Mouse (Mus musculus) kidney, embryonic 15.5 days (tissue): Measurements from ENCODE around the gene Slit3. TPM values are rescaled to one million over a fixed set of nuclear protein-coding genes. Genes with fewer than 3 reads are reported as not detected.
A peak's percentile ranks its signal among the peaks of the same experiment; 100 is the strongest.

Source experiments
- ATAC-seq: fragments of 200-750 bp; cut with Nextera tagmentation; replicated peaks from 2 replicates; pipeline ENCODE4 v1.8.0; 2017; ENCODE audit warnings: moderate TSS enrichment; ENCODE audit not compliant: low FRiP score
- H3K27ac ChIP-seq: fragments of 300-500 bp; sonication (generic); 2 replicates; pipeline ENCODE4 v1.5.1; 2015; ENCODE audit warnings: mild to moderate bottlenecking, inconsistent platforms
- H3K27me3 ChIP-seq: fragments of 300-500 bp; sonication (generic); 2 replicates; pipeline ENCODE4 v1.6.1; 2015; ENCODE audit warnings: inconsistent platforms
- H3K36me3 ChIP-seq: fragments of 300-500 bp; sonication (generic); 2 replicates; pipeline ENCODE4 v1.6.1; 2015; ENCODE audit warnings: inconsistent platforms
- H3K4me1 ChIP-seq: fragments of 300-500 bp; sonication (generic); 2 replicates; pipeline ENCODE4 v1.6.1; 2015; ENCODE audit warnings: inconsistent platforms
- H3K4me2 ChIP-seq: fragments of 300-500 bp; sonication (generic); 2 replicates; pipeline ENCODE4 v1.6.1; 2015; ENCODE audit warnings: moderate library complexity, mild to moderate bottlenecking, inconsistent platforms
- H3K4me3 ChIP-seq: fragments of 300-500 bp; sonication (generic); replicated peaks from 2 replicates; pipeline ENCODE4 v1.5.1; 2015; ENCODE audit warnings: mild to moderate bottlenecking, inconsistent platforms
- H3K9ac ChIP-seq: fragments of 300-500 bp; sonication (generic); 2 replicates; pipeline ENCODE4 v1.6.1; 2015; ENCODE audit warnings: mild to moderate bottlenecking, inconsistent platforms
- H3K9me3 ChIP-seq: fragments of 300-500 bp; sonication (generic); replicated peaks from 2 replicates; pipeline ENCODE4 v1.6.1; 2016; ENCODE audit warnings: inconsistent platforms
- WGBS: fragments of 180-500 bp; shearing (Covaris S2); methylation state at CpG from one replicate; pipeline ENCODE4 v1.1.7; 2015; ENCODE audit warnings: mixed read lengths; 5-methylcytosine and 5-hydroxymethylcytosine counted together
- polyA plus RNA-seq: library from polyadenylated mRNA; unstranded; fragments of >200 nt; fragmentation: Nextera tagmentation; extraction: Ambion mirVana; gene quantifications from 2 replicates; pipeline ENCODE4 v1.2.1, GENCODE M21; 2015

Gene Slit3
- polyA plus RNA-seq, 1 experiment from 2014 or later: 14.9 TPM

GRCm38 (mm10) chr11:35527816-35528462, 406.9 kb downstream of the Slit3 start:
- H3K9me3 ChIP-seq: no peaks in the 10 kb centered on the region
- ATAC-seq: no peak
- WGBS: 62% methylated on average over 7 of the region's 7 CpGs

GRCm38 (mm10) chr11:35535027-35535426, 414.0 kb downstream of the Slit3 start:
- H3K4me1 ChIP-seq: no peaks in the 10 kb centered on the region
- H3K9ac ChIP-seq: no peak overlapping the region
- H3K4me3 ChIP-seq: no peak overlapping the region
- no peaks in the 10 kb centered on the region for H3K9me3 ChIP-seq
- no peak for ATAC-seq
- peaks cover 5% of the 10 kb centered on the region for H3K27me3 ChIP-seq
- no peaks in the 10 kb centered on the region for H3K36me3 ChIP-seq
- WGBS: 77% methylated on average over 6 of the region's 6 CpGs
- no peak overlapping the region for H3K27ac ChIP-seq
- no peak overlapping the region for H3K4me2 ChIP-seq

More at GRCm38 (mm10) chr11:35527816-35528462, 406.9 kb downstream of the Slit3 start:
- no peaks in the 10 kb centered on the region for H3K4me1 ChIP-seq
- H3K4me2 ChIP-seq: no peak overlapping the region
- no peak overlapping the region for H3K9ac ChIP-seq
- H3K4me3 ChIP-seq: no peak overlapping the region
- H3K36me3 ChIP-seq: no peaks in the 10 kb centered on the region
- H3K27me3 ChIP-seq: no peaks in the 10 kb centered on the region
- no peak overlapping the region for H3K27ac ChIP-seq

GRCm38 (mm10) chr11:35537128-35538088, 416.4 kb downstream of the Slit3 start:
- Histone ChIP-seq H3K4me1 (no peaks in the 10 kb centered on the region), H3K36me3 (no peaks in the 10 kb centered on the region), H3K4me2 (no peak overlapping the region), H3K4me3 (no peak overlapping the region), H3K27me3 (peaks cover 18% of the 10 kb centered on the region), H3K27ac (no peak overlapping the region), H3K9me3 (no peaks in the 10 kb centered on the region), H3K9ac (no peak overlapping the region)
- ATAC-seq: no peak
- WGBS: 60% methylated on average over 18 of the region's 18 CpGs

GRCm38 (mm10) chr11:35542731-35543130, 421.7 kb downstream of the Slit3 start:
- H3K4me3 ChIP-seq: no peak overlapping the region
- H3K9ac ChIP-seq: no peak overlapping the region
- no peak overlapping the region for H3K4me2 ChIP-seq
- peaks cover 25% of the 10 kb centered on the region for H3K4me1 ChIP-seq
- peaks cover 44% of the 10 kb centered on the region for H3K27me3 ChIP-seq
- no peaks in the 10 kb centered on the region for H3K9me3 ChIP-seq
- H3K36me3 ChIP-seq: no peaks in the 10 kb centered on the region
- ATAC-seq: no peak
- H3K27ac ChIP-seq: no peak overlapping the region
- 86% methylated on average over 10 of the region's 10 CpGs for WGBS

- Histone ChIP-seq H3K4me3 (peak overlapping the region; percentile 29), H3K27me3 (peaks cover 44% of the 10 kb centered on the region), H3K36me3 (no peaks in the 10 kb centered on the region), H3K4me2 (peak overlapping the region; percentile 58), H3K4me1 (peaks cover 25% of the 10 kb centered on the region), H3K9ac (no peak overlapping the region), H3K27ac (0 out of 2 replicates have a peak overlapping the region, but pooled peaks have one; percentile 29), H3K9me3 (no peaks in the 10 kb centered on the region)
- 21% methylated on average over 31 of the region's 31 CpGs for WGBS
- peak; percentile 55 for ATAC-seq
Measured at GRCm38 (mm10) chr11:35544112-35545064, 423.4 kb downstream of the Slit3 start.

- 21% methylated on average over 7 of the region's 7 CpGs for WGBS
- H3K4me2 ChIP-seq: 0 out of 2 replicates have a peak overlapping the region, but pooled peaks have one; percentile 3
- no peak for ATAC-seq
Measured at GRCm38 (mm10) chr11:35546081-35546822, 425.2 kb downstream of the Slit3 start.

GRCm38 (mm10) chr11:35550036-35550435, 429.0 kb downstream of the Slit3 start:
- Histone ChIP-seq H3K27ac (no peak overlapping the region), H3K4me3 (no peak overlapping the region), H3K9ac (no peak overlapping the region), H3K4me2 (no peak overlapping the region), H3K9me3 (no peaks in the 10 kb centered on the region), H3K27me3 (peaks cover 6% of the 10 kb centered on the region), H3K4me1 (peaks cover 12% of the 10 kb centered on the region), H3K36me3 (no peaks in the 10 kb centered on the region)
- 91% methylated on average over 9 of the region's 9 CpGs for WGBS
- no peak for ATAC-seq

More at GRCm38 (mm10) chr11:35546081-35546822, 425.2 kb downstream of the Slit3 start:
- no peak overlapping the region for H3K4me3 ChIP-seq
- H3K4me1 ChIP-seq: peaks cover 25% of the 10 kb centered on the region
- H3K27me3 ChIP-seq: peaks cover 40% of the 10 kb centered on the region
- no peak overlapping the region for H3K9ac ChIP-seq
- no peaks in the 10 kb centered on the region for H3K36me3 ChIP-seq
- H3K27ac ChIP-seq: no peak overlapping the region
- no peaks in the 10 kb centered on the region for H3K9me3 ChIP-seq

GRCm38 (mm10) chr11:35556192-35556591, 435.2 kb downstream of the Slit3 start:
- no peak overlapping the region for H3K4me3 ChIP-seq
- H3K4me2 ChIP-seq: no peak overlapping the region
- no peaks in the 10 kb centered on the region for H3K9me3 ChIP-seq
- 0 out of 2 replicates have a peak, but pooled peaks cover 4% of the 10 kb centered on the region for H3K4me1 ChIP-seq
- 72% methylated on average over 11 of the region's 11 CpGs for WGBS
- H3K27ac ChIP-seq: no peak overlapping the region
- no peaks in the 10 kb centered on the region for H3K36me3 ChIP-seq
- H3K27me3 ChIP-seq: no peaks in the 10 kb centered on the region
- no peak for ATAC-seq
- no peak overlapping the region for H3K9ac ChIP-seq

GRCm38 (mm10) chr11:35557476-35557875, 436.5 kb downstream of the Slit3 start:
- ATAC-seq: no peak
- Histone ChIP-seq H3K27ac (no peak overlapping the region), H3K4me1 (peaks cover 14% of the 10 kb centered on the region; the same call in 1 of the 2 replicates), H3K4me2 (no peak overlapping the region), H3K36me3 (no peaks in the 10 kb centered on the region), H3K27me3 (no peaks in the 10 kb centered on the region), H3K4me3 (no peak overlapping the region), H3K9me3 (no peaks in the 10 kb centered on the region), H3K9ac (no peak overlapping the region)
- 86% methylated on average over 8 of the region's 8 CpGs for WGBS

GRCm38 (mm10) chr11:35558311-35558710, 437.3 kb downstream of the Slit3 start:
- 94% methylated on average over 2 of the region's 2 CpGs for WGBS
- H3K4me2 ChIP-seq: no peak overlapping the region
- H3K9me3 ChIP-seq: no peaks in the 10 kb centered on the region
- ATAC-seq: no peak
- H3K36me3 ChIP-seq: no peaks in the 10 kb centered on the region
- no peak overlapping the region for H3K4me3 ChIP-seq
- no peaks in the 10 kb centered on the region for H3K27me3 ChIP-seq
- H3K9ac ChIP-seq: no peak overlapping the region
- no peak overlapping the region for H3K27ac ChIP-seq
- H3K4me1 ChIP-seq: peaks cover 17% of the 10 kb centered on the region; the same call in 1 of the 2 replicates

GRCm38 (mm10) chr11:35559386-35559785, 438.4 kb downstream of the Slit3 start:
- H3K9me3 ChIP-seq: no peaks in the 10 kb centered on the region

More at GRCm38 (mm10) chr11:35559386-35559785, 438.4 kb downstream of the Slit3 start:
- Histone ChIP-seq H3K4me1 (peaks cover 24% of the 10 kb centered on the region; the same call in 1 of the 2 replicates), H3K9ac (no peak overlapping the region), H3K4me2 (no peak overlapping the region), H3K27me3 (peaks cover 5% of the 10 kb centered on the region; the same call in 1 of the 2 replicates), H3K36me3 (no peaks in the 10 kb centered on the region), H3K27ac (no peak overlapping the region), H3K4me3 (no peak overlapping the region)
- no peak for ATAC-seq
- WGBS: 89% methylated on average over 3 of the region's 3 CpGs
